Mouse (Mus musculus): ENCODE data around the gene Npnt. TPM values are rescaled to one million over a fixed set of nuclear protein-coding genes. Genes with fewer than 3 reads are reported as not detected.

Gene Npnt
- polyA plus RNA-seq, 1 experiment, result not detected

- no peak overlapping the region for H3K4me3 ChIP-seq (ENCODE audit: insufficient read depth, low read length)
- H3K4me1 ChIP-seq (ENCODE audit: control insufficient read depth, insufficient read depth, low read length), result peaks cover 8% of the 10 kb centered on the region
- TF ChIP-seq CTCF (IDR thresholded peaks at IDR 0.05; ENCODE audit: low read depth, low read length), result no peak
- no peak for TF ChIP-seq POLR2A (IDR thresholded peaks at IDR 0.05; ENCODE audit: borderline replicate concordance, low read depth, low read length)
Observed at GRCm38 (mm10) chr3:132864329-132864919, 85.7 kb downstream of the Npnt start.

GRCm38 (mm10) chr3:132863843-132864242 is 86.2 kb downstream of the Npnt start:
- TF ChIP-seq CTCF (IDR thresholded peaks at IDR 0.05; ENCODE audit: low read depth, low read length) (no peak), POLR2A (IDR thresholded peaks at IDR 0.05; ENCODE audit: borderline replicate concordance, low read depth, low read length) (no peak)
- Histone ChIP-seq H3K4me3 (ENCODE audit: insufficient read depth, low read length) (no peak overlapping the region), H3K4me1 (ENCODE audit: control insufficient read depth, insufficient read depth, low read length) (peaks cover 8% of the 10 kb centered on the region), H3K27ac (ENCODE audit: insufficient read depth, low read depth, low read length) (no peak overlapping the region)

More at GRCm38 (mm10) chr3:132864329-132864919, 85.7 kb downstream of the Npnt start:
- no peak overlapping the region for H3K27ac ChIP-seq (ENCODE audit: insufficient read depth, low read depth, low read length)

GRCm38 (mm10) chr3:132860796-132861195 is 89.3 kb downstream of the Npnt start:
- peaks cover 8% of the 10 kb centered on the region for H3K4me1 ChIP-seq (ENCODE audit: control insufficient read depth, insufficient read depth, low read length)
- no peak overlapping the region for H3K4me3 ChIP-seq (ENCODE audit: insufficient read depth, low read length)
- no peak overlapping the region for H3K27ac ChIP-seq (ENCODE audit: insufficient read depth, low read depth, low read length)
- TF ChIP-seq POLR2A (IDR thresholded peaks at IDR 0.05; ENCODE audit: borderline replicate concordance, low read depth, low read length) (no peak), CTCF (IDR thresholded peaks at IDR 0.05; ENCODE audit: low read depth, low read length) (no peak)

DNA sequence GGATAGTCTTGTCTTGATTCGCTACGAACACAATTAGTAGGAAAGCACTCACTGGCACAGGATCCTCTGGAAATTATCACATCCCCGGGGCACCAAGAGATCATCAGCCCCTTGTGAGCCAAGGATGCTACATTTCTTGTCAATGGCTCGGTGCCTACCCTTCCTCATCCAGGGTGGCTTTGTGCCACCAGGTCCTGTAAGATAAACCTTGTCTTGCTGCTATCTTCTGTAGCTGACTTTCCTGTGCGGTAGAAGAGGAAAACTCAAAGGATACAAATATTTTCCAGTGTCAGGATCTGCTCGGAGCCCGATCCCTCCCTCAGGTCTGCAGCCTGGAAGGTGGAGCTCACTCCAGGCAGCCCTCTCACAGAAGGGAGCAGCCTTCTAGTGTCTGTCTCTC is 90.5 kb downstream of the Npnt start:
- TF ChIP-seq POLR2A (IDR thresholded peaks at IDR 0.05; ENCODE audit: borderline replicate concordance, low read depth, low read length) (no peak), CTCF (IDR thresholded peaks at IDR 0.05; ENCODE audit: low read depth, low read length) (no peak)

GRCm38 (mm10) chr3:132858849-132859248 is 91.2 kb downstream of the Npnt start:
- TF ChIP-seq POLR2A (IDR thresholded peaks at IDR 0.05; ENCODE audit: borderline replicate concordance, low read depth, low read length), result no peak
- TF ChIP-seq CTCF (IDR thresholded peaks at IDR 0.05; ENCODE audit: low read depth, low read length), result no peak
- no peaks in the 10 kb centered on the region for H3K4me1 ChIP-seq (ENCODE audit: control insufficient read depth, insufficient read depth, low read length)

More for the DNA sequence above, 90.5 kb downstream of the Npnt start:
- Histone ChIP-seq H3K27ac (ENCODE audit: insufficient read depth, low read depth, low read length) (no peak overlapping the region), H3K4me1 (ENCODE audit: control insufficient read depth, insufficient read depth, low read length) (no peaks in the 10 kb centered on the region), H3K4me3 (ENCODE audit: insufficient read depth, low read length) (no peak overlapping the region)

GRCm38 (mm10) chr3:132856651-132857050 is 93.4 kb downstream of the Npnt start:
- no peaks in the 10 kb centered on the region for H3K4me1 ChIP-seq (ENCODE audit: control insufficient read depth, insufficient read depth, low read length)
- H3K27ac ChIP-seq (ENCODE audit: insufficient read depth, low read depth, low read length), result no peak overlapping the region
- no peak for TF ChIP-seq CTCF (IDR thresholded peaks at IDR 0.05; ENCODE audit: low read depth, low read length)
- TF ChIP-seq POLR2A (IDR thresholded peaks at IDR 0.05; ENCODE audit: borderline replicate concordance, low read depth, low read length), result no peak
- H3K4me3 ChIP-seq (ENCODE audit: insufficient read depth, low read length), result no peak overlapping the region

More at GRCm38 (mm10) chr3:132858849-132859248, 91.2 kb downstream of the Npnt start:
- no peak overlapping the region for H3K27ac ChIP-seq (ENCODE audit: insufficient read depth, low read depth, low read length)
- no peak overlapping the region for H3K4me3 ChIP-seq (ENCODE audit: insufficient read depth, low read length)

DNA sequence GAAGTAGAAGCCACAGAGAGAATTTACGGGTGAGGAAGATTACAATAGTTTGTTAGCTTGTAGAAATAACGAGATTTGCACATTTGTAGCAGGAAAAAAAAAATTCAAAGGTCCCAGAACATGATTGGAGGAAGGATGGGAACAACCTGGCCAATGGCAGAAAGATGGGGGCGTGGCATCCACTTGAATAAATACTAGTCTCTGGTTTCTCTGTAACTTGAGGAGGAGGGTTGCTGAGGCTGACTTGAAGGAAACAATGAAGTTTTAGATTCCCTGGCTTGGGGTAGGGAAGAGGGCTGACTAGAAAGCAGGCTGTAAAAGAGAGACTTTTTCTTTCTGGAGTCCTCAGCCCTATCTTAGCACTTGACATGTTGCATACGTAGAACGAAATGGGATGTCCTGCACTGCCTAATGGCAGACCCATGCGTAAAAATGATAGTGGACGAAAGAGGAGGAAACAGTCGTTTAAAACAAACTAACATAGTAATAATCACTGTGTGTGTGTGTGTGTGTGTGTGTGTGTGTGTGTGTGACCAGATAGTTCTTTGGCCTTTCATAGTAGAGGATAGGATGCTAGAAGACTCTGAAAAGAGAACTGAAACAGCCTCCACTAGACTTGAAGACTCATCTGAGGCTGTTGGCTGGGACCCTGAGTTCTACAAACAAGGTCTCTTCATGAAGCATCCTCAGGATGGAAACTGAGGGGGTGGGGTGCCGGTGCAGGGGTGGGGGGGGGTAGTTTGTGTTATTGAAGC is 94.5 kb downstream of the Npnt start:
- TF ChIP-seq POLR2A (IDR thresholded peaks at IDR 0.05; ENCODE audit: borderline replicate concordance, low read depth, low read length) (no peak), CTCF (IDR thresholded peaks at IDR 0.05; ENCODE audit: low read depth, low read length) (no peak)
- Histone ChIP-seq H3K27ac (ENCODE audit: insufficient read depth, low read depth, low read length) (no peak overlapping the region), H3K4me1 (ENCODE audit: control insufficient read depth, insufficient read depth, low read length) (no peaks in the 10 kb centered on the region), H3K4me3 (ENCODE audit: insufficient read depth, low read length) (no peak overlapping the region)

DNA sequence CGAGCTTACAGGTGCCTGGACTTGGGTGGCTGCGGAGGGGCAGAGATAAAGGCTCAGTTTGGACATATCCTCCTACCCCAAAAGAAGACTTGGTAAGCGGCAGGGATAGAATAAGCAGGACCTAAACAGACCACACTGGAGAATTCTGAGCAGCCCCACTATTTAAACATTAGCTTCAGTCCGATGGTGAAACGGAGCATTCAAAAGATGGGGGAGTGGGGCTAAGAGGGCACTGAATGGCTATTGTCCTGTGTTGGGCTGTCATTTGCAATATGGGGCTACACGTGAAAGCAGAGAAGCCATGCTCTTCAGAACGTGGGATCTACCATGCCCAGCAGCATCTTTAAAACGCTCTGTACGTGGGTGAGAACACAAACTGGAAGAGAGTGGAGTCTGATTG is 95.8 kb downstream of the Npnt start:
- no peak for TF ChIP-seq CTCF (IDR thresholded peaks at IDR 0.05; ENCODE audit: low read depth, low read length)
- no peak for TF ChIP-seq POLR2A (IDR thresholded peaks at IDR 0.05; ENCODE audit: borderline replicate concordance, low read depth, low read length)
- H3K4me1 ChIP-seq (ENCODE audit: control insufficient read depth, insufficient read depth, low read length), result no peaks in the 10 kb centered on the region
- no peak overlapping the region for H3K27ac ChIP-seq (ENCODE audit: insufficient read depth, low read depth, low read length)
- H3K4me3 ChIP-seq (ENCODE audit: insufficient read depth, low read length), result no peak overlapping the region

DNA sequence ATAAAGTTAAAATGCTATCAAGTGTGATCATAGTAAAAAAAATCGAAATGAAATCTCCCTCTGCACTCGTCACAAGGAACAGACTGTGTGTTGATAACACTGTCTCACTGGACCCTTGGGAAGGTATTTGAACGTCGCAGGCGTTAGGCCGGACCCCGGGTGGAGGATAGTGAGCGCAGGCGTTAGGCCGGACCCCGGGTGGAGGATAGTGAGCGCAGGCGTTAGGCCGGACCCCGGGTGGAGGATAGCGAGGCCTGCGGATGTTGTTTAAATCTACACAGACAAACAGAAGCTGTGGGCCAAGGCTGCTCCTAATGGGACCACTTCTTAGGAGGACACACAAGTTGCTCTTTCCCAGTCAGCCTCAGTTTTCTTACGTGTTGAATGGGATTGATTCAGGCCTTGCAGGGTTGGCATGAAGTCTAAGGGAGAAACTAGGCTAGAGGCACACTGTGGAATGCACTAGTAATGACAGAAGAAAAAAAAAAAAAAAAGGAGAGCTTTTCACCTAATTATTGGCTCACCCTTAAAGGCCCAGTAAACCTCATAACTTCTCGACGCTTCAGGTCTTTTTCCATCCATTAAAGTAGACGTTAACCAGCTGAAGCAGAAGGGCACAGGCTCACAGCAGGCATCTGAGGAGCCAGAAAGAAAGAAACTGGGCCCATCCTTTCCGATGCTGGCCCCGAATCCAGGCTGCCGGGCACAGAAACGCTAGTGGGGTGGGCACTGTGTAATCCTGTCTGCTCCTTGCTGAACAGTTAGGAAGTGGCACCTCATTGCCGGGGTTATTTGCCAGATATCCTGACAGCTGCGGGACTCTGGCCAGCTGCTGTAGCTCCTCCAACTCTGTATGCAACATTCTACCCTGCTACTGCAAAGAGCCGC is 98.0 kb downstream of the Npnt start:
- no peak for TF ChIP-seq POLR2A (IDR thresholded peaks at IDR 0.05; ENCODE audit: borderline replicate concordance, low read depth, low read length)
- Histone ChIP-seq H3K4me1 (ENCODE audit: control insufficient read depth, insufficient read depth, low read length) (no peaks in the 10 kb centered on the region), H3K4me3 (ENCODE audit: insufficient read depth, low read length) (no peak overlapping the region), H3K27ac (ENCODE audit: insufficient read depth, low read depth, low read length) (no peak overlapping the region)

Data from bone marrow macrophage, adult 2 months (primary cell).